Mouse (Mus musculus): ENCODE results near the gene Usp34. TPM values are rescaled to one million over a fixed set of nuclear protein-coding genes. Genes with fewer than 3 reads are reported as not detected.
"Not testable (repeated sequence)": the region's sequence is repeated elsewhere in the genome, so short reads cannot be mapped to it uniquely, and the experiment has no call there.

Gene Usp34
- polyA plus RNA-seq, 1 experiment from 2014 or later, result 48.3 TPM

DNA sequence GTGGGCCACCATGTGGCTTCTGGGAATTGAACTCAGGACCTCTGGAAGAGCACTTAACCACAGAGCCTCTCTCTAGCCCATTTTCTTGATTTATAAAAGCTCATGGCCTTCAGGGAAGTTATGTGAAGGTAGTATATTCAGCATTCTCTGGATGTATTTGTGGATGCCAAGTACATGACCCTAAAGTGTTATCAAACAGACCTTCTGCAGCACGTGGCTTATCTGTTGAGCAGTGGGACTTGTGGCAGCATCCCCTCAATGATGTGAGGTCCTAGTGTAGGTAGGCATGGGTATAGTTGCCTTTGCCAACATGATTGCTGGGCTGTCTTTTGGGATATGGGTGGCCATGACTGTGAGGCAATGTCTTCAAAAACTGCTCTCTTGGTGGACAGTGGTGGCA lies 6.8 kb downstream of the Usp34 start:
- no peak overlapping the region for H3K27ac ChIP-seq (ENCODE audit: low read depth, low read length)
- no peaks in the 10 kb centered on the region for H3K4me1 ChIP-seq (replicated peaks; ENCODE audit: control insufficient read depth, insufficient read depth, low read length)
- H3K4me2 ChIP-seq (replicated peaks; ENCODE audit: low read depth, low read length), result no peak overlapping the region
- H3K9ac ChIP-seq (ENCODE audit: low read depth, low read length), result no peak overlapping the region
- H3K4me3 ChIP-seq (ENCODE audit: low read depth, low read length), result no peak overlapping the region
- H3K9me3 ChIP-seq (ENCODE audit: control insufficient read depth, low read length), result no peaks in the 10 kb centered on the region
- WGBS, result 94% methylated on average over 1 of the region's 1 CpGs
- H3K27me3 ChIP-seq (ENCODE audit: control insufficient read depth, insufficient read depth, low read length), result no peaks in the 10 kb centered on the region
- no peaks in the 10 kb centered on the region for H3K36me3 ChIP-seq (ENCODE audit: control insufficient read depth, insufficient read depth, low read length)
- DNase-seq (ENCODE audit: low spot score) (no peak), ATAC-seq (ENCODE audit: low FRiP score) (no peak)

DNA sequence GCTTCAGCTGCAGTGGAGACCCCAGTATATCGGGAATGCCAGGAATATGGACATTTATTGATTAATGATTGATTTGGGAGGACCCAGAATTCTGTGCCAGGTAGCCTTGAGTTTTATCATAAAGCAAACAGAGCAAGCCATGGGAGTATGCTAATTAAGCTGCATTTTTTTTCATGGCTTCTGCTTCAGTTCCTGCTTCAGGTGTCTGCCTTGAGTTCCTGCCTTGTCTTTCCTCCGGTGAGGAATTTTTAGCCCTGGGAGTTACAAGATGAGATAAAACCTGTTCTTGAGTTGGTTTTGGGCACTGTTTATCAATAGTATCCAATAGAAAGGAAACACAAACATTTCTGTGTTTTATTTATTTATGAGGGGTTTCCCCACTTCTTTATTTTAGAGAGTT lies 22.7 kb downstream of the Usp34 start:
- Histone ChIP-seq H3K4me1 (replicated peaks; ENCODE audit: control insufficient read depth, insufficient read depth, low read length) (no peaks in the 10 kb centered on the region), H3K9ac (ENCODE audit: low read depth, low read length) (no peak overlapping the region), H3K4me3 (ENCODE audit: low read depth, low read length) (no peak overlapping the region), H3K9me3 (ENCODE audit: control insufficient read depth, low read length) (no peaks in the 10 kb centered on the region), H3K36me3 (ENCODE audit: control insufficient read depth, insufficient read depth, low read length) (no peaks in the 10 kb centered on the region), H3K27me3 (ENCODE audit: control insufficient read depth, insufficient read depth, low read length) (no peaks in the 10 kb centered on the region), H3K4me2 (replicated peaks; ENCODE audit: low read depth, low read length) (no peak overlapping the region), H3K27ac (ENCODE audit: low read depth, low read length) (no peak overlapping the region)
- DNase-seq (ENCODE audit: low spot score) (no peak), ATAC-seq (ENCODE audit: low FRiP score) (no peak)
- WGBS, result 96% methylated on average over 2 of the region's 2 CpGs

DNA sequence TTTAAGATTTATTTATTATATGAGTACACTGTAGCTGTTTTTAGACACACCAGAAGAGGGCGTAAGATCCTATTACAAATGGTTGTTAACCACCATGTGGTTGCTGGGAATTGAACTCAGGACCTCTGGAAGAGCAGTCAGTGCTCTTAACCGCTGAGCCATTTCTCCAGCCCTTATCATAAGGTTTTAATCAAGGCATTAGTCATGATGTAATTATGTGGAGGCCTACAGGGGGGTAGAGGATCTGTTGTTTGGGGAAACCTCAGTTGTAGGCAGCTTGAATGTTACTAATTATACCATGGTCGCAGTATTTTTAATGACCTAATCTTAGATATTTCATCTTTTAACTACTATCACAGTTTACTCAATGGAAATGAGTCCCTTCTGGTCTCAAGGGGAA lies 25.4 kb downstream of the Usp34 start:
- Histone ChIP-seq H3K4me1 (replicated peaks; ENCODE audit: control insufficient read depth, insufficient read depth, low read length) (no peaks in the 10 kb centered on the region), H3K9me3 (ENCODE audit: control insufficient read depth, low read length) (no peaks in the 10 kb centered on the region), H3K4me3 (ENCODE audit: low read depth, low read length) (no peak overlapping the region), H3K27ac (ENCODE audit: low read depth, low read length) (no peak overlapping the region), H3K4me2 (replicated peaks; ENCODE audit: low read depth, low read length) (no peak overlapping the region), H3K27me3 (ENCODE audit: control insufficient read depth, insufficient read depth, low read length) (no peaks in the 10 kb centered on the region), H3K9ac (ENCODE audit: low read depth, low read length) (no peak overlapping the region), H3K36me3 (ENCODE audit: control insufficient read depth, insufficient read depth, low read length) (no peaks in the 10 kb centered on the region)
- ATAC-seq (ENCODE audit: low FRiP score), result no peak
- 90% methylated on average over 3 of the region's 3 CpGs for WGBS
- no peak for DNase-seq (ENCODE audit: low spot score)

DNA sequence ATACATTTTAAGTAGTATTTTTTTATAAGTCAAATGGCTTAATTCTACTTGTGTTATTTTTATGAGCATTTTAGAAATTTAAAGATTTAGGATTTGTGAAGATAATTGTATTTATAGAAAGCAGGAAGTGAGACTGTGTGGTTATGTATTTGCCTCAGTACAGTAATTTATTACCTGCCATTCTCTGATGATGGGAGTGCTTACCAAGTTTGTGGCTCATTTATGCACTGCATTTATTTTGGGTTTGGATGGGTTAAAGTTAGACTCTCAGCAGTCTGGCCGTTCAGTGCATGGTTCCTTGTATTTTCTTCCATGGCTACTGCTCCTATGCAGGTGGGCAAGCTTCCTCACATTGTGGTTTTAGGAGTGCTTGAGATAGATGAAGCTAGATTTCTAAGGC lies 28.5 kb downstream of the Usp34 start:
- no peak for ATAC-seq (ENCODE audit: low FRiP score)
- DNase-seq (ENCODE audit: low spot score), result no peak
- H3K36me3 ChIP-seq (ENCODE audit: control insufficient read depth, insufficient read depth, low read length), result no peaks in the 10 kb centered on the region
- H3K27ac ChIP-seq (ENCODE audit: low read depth, low read length), result no peak overlapping the region
- H3K27me3 ChIP-seq (ENCODE audit: control insufficient read depth, insufficient read depth, low read length), result no peaks in the 10 kb centered on the region
- no peaks in the 10 kb centered on the region for H3K9me3 ChIP-seq (ENCODE audit: control insufficient read depth, low read length)
- no peak overlapping the region for H3K4me2 ChIP-seq (replicated peaks; ENCODE audit: low read depth, low read length)
- no peak overlapping the region for H3K9ac ChIP-seq (ENCODE audit: low read depth, low read length)
- H3K4me3 ChIP-seq (ENCODE audit: low read depth, low read length), result no peak overlapping the region
- WGBS, result 91% methylated on average over 1 of the region's 1 CpGs
- no peaks in the 10 kb centered on the region for H3K4me1 ChIP-seq (replicated peaks; ENCODE audit: control insufficient read depth, insufficient read depth, low read length)

DNA sequence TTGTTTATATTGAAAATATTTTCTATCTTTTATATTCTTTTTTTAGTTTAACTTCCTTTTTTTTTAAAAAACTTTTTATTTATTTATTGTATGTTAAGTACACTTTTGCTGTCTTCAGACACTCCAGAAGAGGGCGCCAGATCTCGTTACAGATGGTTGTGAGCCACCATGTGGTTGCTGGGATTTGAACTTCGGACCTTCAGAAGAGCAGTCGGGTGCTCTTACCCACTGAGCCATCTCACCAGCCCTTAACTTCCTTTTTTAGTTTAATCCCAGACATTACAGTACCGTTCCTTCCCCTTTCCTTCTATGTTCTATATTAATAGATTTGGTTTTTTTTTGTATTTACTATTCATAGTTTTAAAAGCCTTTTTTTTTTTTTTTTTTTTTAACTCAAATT lies 50.5 kb downstream of the Usp34 start:
- not testable (repeated sequence) for H3K36me3 ChIP-seq (ENCODE audit: control insufficient read depth, insufficient read depth, low read length); H3K9me3 ChIP-seq (ENCODE audit: control insufficient read depth, low read length); H3K9ac ChIP-seq (ENCODE audit: low read depth, low read length); H3K27ac ChIP-seq (ENCODE audit: low read depth, low read length); H3K27me3 ChIP-seq (ENCODE audit: control insufficient read depth, insufficient read depth, low read length); H3K4me1 ChIP-seq (replicated peaks; ENCODE audit: control insufficient read depth, insufficient read depth, low read length); DNase-seq (ENCODE audit: low spot score); H3K4me3 ChIP-seq (ENCODE audit: low read depth, low read length); H3K4me2 ChIP-seq (replicated peaks; ENCODE audit: low read depth, low read length); ATAC-seq (ENCODE audit: low FRiP score)
- 76% methylated on average over 5 of the region's 5 CpGs for WGBS

DNA sequence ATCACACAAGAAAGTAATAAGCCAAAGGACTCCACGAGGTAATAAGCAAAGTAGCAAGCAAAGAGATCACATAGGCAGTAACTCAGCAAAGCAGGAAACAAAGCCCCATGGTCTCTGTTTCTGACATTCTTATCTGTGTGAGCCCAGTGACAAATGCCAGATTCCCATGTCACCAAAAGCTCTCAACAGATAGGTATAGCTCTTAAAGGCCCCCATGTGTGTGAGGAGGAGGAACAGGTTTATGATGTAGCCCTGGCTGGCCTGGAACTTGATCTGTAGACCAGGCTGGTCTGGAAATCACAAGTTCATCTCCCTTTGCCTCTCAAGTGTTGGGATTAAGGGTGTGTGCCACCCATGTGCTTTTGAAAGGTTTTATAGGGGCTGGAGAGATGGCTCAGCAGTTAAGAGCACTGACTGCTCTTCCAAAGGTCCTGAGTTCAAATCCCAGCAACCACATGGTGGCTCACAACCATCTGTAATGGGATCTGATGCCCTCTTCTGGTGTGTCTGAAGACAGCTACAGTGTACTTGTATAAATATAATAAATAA lies 53.1 kb downstream of the Usp34 start:
- H3K27ac ChIP-seq (ENCODE audit: low read depth, low read length); H3K36me3 ChIP-seq (ENCODE audit: control insufficient read depth, insufficient read depth, low read length); H3K4me3 ChIP-seq (ENCODE audit: low read depth, low read length); H3K4me1 ChIP-seq (replicated peaks; ENCODE audit: control insufficient read depth, insufficient read depth, low read length); H3K27me3 ChIP-seq (ENCODE audit: control insufficient read depth, insufficient read depth, low read length); H3K9ac ChIP-seq (ENCODE audit: low read depth, low read length); H3K4me2 ChIP-seq (replicated peaks; ENCODE audit: low read depth, low read length); ATAC-seq (ENCODE audit: low FRiP score); H3K9me3 ChIP-seq (ENCODE audit: control insufficient read depth, low read length); DNase-seq (ENCODE audit: low spot score): not testable (repeated sequence)
- WGBS, result 89% methylated on average over 1 of the region's 1 CpGs

DNA sequence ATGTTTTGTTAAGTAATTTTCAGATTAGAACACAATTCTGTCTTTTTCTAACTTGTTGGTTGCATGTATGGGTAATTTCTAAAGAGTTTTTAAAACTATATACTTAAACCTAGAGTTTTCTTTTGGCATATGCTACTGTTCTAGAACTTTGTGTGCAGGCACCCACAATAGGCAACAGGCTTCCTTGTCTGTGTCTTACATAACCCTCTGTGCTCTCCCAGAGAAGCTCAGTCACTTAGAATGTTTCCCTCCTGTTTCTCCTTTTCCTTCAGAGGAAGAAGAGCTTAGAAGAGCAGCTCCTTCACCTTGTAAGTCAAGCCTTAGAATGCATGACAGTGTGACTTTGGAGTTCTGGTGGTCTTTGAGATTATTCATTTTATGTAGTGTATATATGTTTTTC lies 55.6 kb downstream of the Usp34 start:
- DNase-seq (ENCODE audit: low spot score) (no peak), ATAC-seq (ENCODE audit: low FRiP score) (no peak)
- Histone ChIP-seq H3K36me3 (ENCODE audit: control insufficient read depth, insufficient read depth, low read length) (no peaks in the 10 kb centered on the region), H3K4me2 (replicated peaks; ENCODE audit: low read depth, low read length) (no peak overlapping the region), H3K9ac (ENCODE audit: low read depth, low read length) (no peak overlapping the region), H3K4me3 (ENCODE audit: low read depth, low read length) (no peak overlapping the region), H3K9me3 (ENCODE audit: control insufficient read depth, low read length) (no peaks in the 10 kb centered on the region), H3K4me1 (replicated peaks; ENCODE audit: control insufficient read depth, insufficient read depth, low read length) (no peaks in the 10 kb centered on the region), H3K27ac (ENCODE audit: low read depth, low read length) (no peak overlapping the region), H3K27me3 (ENCODE audit: control insufficient read depth, insufficient read depth, low read length) (no peaks in the 10 kb centered on the region)

DNA sequence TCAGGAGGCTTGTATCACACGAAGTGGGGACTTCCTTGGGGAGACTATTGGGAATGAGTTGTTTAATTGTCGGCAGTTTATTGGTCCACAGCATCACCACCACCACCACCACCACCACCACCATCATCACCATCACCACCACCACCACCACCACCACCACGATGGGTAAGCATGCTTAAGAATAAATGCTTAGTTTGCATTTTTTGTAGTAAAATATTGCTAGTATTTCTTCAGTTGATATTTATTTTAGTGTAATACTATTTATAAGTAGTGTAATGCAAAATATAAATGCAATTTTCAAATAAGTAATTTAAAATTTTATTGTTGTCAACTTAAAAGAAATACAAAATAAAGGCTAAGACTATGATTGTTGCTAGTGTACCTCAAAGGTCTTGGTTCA lies 57.7 kb downstream of the Usp34 start:
- Histone ChIP-seq H3K36me3 (ENCODE audit: control insufficient read depth, insufficient read depth, low read length) (no peaks in the 10 kb centered on the region), H3K27ac (ENCODE audit: low read depth, low read length) (no peak overlapping the region), H3K27me3 (ENCODE audit: control insufficient read depth, insufficient read depth, low read length) (no peaks in the 10 kb centered on the region), H3K9ac (ENCODE audit: low read depth, low read length) (no peak overlapping the region), H3K4me3 (ENCODE audit: low read depth, low read length) (no peak overlapping the region), H3K4me2 (replicated peaks; ENCODE audit: low read depth, low read length) (no peak overlapping the region), H3K4me1 (replicated peaks; ENCODE audit: control insufficient read depth, insufficient read depth, low read length) (no peaks in the 10 kb centered on the region), H3K9me3 (ENCODE audit: control insufficient read depth, low read length) (no peaks in the 10 kb centered on the region)
- 91% methylated on average over 3 of the region's 3 CpGs for WGBS
- DNase-seq (ENCODE audit: low spot score) (no peak), ATAC-seq (ENCODE audit: low FRiP score) (no peak)

DNA sequence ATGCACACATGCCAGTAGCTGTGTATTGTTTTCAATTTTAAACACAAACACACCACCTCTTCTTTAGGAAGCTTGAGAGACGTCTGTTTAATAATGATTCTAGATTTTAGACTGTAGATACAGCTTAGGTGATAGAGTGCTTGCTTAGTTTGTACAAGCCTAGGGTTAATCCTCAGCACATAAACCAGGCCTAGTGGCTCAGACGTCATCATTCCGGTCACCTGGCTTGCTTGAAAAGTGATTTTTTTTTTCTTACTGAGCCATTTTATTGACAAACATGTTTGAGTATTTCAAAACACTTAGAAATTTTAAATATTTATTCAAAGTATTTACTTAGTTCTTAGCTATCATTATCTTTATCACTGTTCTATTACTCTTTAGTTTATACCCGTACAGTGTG lies 65.3 kb downstream of the Usp34 start:
- H3K27ac ChIP-seq (ENCODE audit: low read depth, low read length), result no peak overlapping the region
- no peak for DNase-seq (ENCODE audit: low spot score)
- H3K9me3 ChIP-seq (ENCODE audit: control insufficient read depth, low read length), result no peaks in the 10 kb centered on the region
- no peak overlapping the region for H3K4me2 ChIP-seq (replicated peaks; ENCODE audit: low read depth, low read length)
- no peaks in the 10 kb centered on the region for H3K36me3 ChIP-seq (ENCODE audit: control insufficient read depth, insufficient read depth, low read length)
- WGBS, result 89% methylated on average over 4 of the region's 4 CpGs
- H3K9ac ChIP-seq (ENCODE audit: low read depth, low read length), result no peak overlapping the region
- H3K4me1 ChIP-seq (replicated peaks; ENCODE audit: control insufficient read depth, insufficient read depth, low read length), result no peaks in the 10 kb centered on the region
- H3K4me3 ChIP-seq (ENCODE audit: low read depth, low read length), result no peak overlapping the region
- ATAC-seq (ENCODE audit: low FRiP score), result no peak
- H3K27me3 ChIP-seq (ENCODE audit: control insufficient read depth, insufficient read depth, low read length), result no peaks in the 10 kb centered on the region

Data from hindbrain, embryonic 11.5 days (tissue).